Mouse (Mus musculus) bone marrow, adult 2 months (tissue): Measurements from ENCODE around the gene Adam11.

Experiments used
- CTCF ChIP-seq: fragments of 200-500 bp; IDR thresholded peaks from 2 replicates; pipeline ENCODE4 v1.5.1; 2011; ENCODE audit warnings: low read length, control low read depth; ENCODE audit not compliant: control insufficient read depth, insufficient read depth
- POLR2A ChIP-seq: fragments of 200-500 bp; IDR thresholded peaks from 2 replicates; pipeline ENCODE4 v1.6.1; 2011; ENCODE audit warnings: low read depth, mild to moderate bottlenecking, control low read depth, low read length, borderline replicate concordance; ENCODE audit not compliant: control insufficient read depth

DNA sequence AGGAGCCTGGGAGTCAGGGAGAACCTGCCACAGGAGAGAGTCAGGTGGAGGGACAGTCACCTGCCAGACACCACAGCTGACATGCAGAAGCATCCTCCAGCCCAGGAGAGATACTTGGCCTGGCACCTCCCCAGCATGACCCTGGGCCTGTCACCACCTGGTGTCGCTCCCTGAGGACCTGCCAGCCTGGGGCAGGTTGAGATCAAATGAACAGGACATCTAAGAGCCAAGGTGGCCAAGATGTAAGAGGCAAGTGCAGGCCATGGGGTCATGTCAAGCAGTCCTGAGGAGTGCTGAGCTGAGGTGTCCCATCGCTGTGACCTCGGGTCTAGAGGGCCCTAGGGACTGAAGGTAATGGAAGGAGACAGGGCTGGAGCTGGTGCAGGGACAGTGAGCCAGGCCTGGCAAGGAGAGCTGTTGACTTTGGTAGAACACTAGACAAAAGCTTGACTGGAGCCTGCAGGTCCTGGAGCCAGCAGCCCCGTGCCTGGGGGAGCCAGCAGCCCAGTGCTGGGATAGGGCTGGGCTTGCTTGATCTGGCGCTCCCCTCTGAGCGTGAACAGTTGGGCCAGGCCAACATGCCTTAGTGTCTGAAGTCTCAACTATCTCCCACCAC, 5.9 kb downstream of the Adam11 start:
- TF ChIP-seq CTCF (no peak), POLR2A (no peak)
